Mouse (Mus musculus) forebrain, postnatal 0 days (tissue): ENCODE measurements around the gene Usp40. TPM values are rescaled to one million over a fixed set of nuclear protein-coding genes. Genes with fewer than 3 reads are reported as not detected.

Source experiments
- ATAC-seq: fragments of 200-750 bp; cut with Nextera tagmentation; 2 replicates; pipeline ENCODE4 v1.8.0; 2017; ENCODE audit warnings: mild to moderate bottlenecking, moderate library complexity
- DNase-seq: peaks from one replicate; pipeline ENCODE4 v3.0.0-alpha.2; 2015
- H3K27ac ChIP-seq: fragments of 300-500 bp; sonication (generic); 2 replicates; pipeline ENCODE4 v1.5.1; 2014; ENCODE audit warnings: low read depth, mild to moderate bottlenecking, antibody characterized with exemption, low read length, moderate library complexity, mixed read lengths
- H3K27me3 ChIP-seq: fragments of 300-500 bp; sonication (generic); 2 replicates; pipeline ENCODE4 v1.6.1; 2014; ENCODE audit warnings: mild to moderate bottlenecking, low read length, mixed read lengths; ENCODE audit not compliant: insufficient read depth
- H3K36me3 ChIP-seq: fragments of 300-500 bp; sonication (generic); 2 replicates; pipeline ENCODE4 v1.6.1; 2014; ENCODE audit warnings: mild to moderate bottlenecking, moderate library complexity; ENCODE audit not compliant: insufficient read depth
- H3K4me1 ChIP-seq: fragments of 300-500 bp; sonication (generic); 2 replicates; pipeline ENCODE4 v1.6.1; 2014; ENCODE audit warnings: antibody characterized with exemption; ENCODE audit not compliant: insufficient read depth
- H3K4me2 ChIP-seq: fragments of 300-500 bp; sonication (generic); 2 replicates; pipeline ENCODE4 v1.6.1; 2014; ENCODE audit warnings: low read depth, mild to moderate bottlenecking, moderate library complexity
- H3K4me3 ChIP-seq: fragments of 300-500 bp; sonication (generic); 2 replicates; pipeline ENCODE4 v1.5.1; 2014; ENCODE audit warnings: low read depth, low read length, mixed read lengths
- H3K9ac ChIP-seq: fragments of 300-500 bp; sonication (generic); 2 replicates; pipeline ENCODE4 v1.6.1; 2014; ENCODE audit warnings: mild to moderate bottlenecking
- H3K9me3 ChIP-seq: fragments of 300-500 bp; sonication (generic); 2 replicates; pipeline ENCODE4 v1.6.1; 2016; ENCODE audit warnings: low read length
- CTCF ChIP-seq: sonication (generic); IDR thresholded peaks from 2 replicates; pipeline ENCODE4 v1.5.1; 2016; ENCODE audit warnings: antibody characterized with exemption, control low read depth, low read depth
- WGBS: fragments of 180-500 bp; shearing (Covaris S2); extraction: QIAGEN DNeasy Blood & Tissue Kit; methylation state at CpG from one replicate; pipeline ENCODE4 v1.1.7; 2014; 5-methylcytosine and 5-hydroxymethylcytosine counted together
- polyA plus RNA-seq: library from polyadenylated mRNA; unstranded; fragments of >200 nt; fragmentation: Nextera tagmentation; extraction: Ambion mirVana; gene quantifications from 2 replicates; pipeline ENCODE4 v1.2.1, GENCODE M21; 2015
- total RNA-seq: library from RNA; depleted of rRNA; stranded (reverse); fragments of >200 nt; gene quantifications from 2 replicates; pipeline ENCODE4 v1.2.3, GENCODE M21; 2014

The Usp40 gene
- total and polyA plus RNA-seq, 2 experiments from 2014 or later, result 8.0 to 19.0 TPM

DNA sequence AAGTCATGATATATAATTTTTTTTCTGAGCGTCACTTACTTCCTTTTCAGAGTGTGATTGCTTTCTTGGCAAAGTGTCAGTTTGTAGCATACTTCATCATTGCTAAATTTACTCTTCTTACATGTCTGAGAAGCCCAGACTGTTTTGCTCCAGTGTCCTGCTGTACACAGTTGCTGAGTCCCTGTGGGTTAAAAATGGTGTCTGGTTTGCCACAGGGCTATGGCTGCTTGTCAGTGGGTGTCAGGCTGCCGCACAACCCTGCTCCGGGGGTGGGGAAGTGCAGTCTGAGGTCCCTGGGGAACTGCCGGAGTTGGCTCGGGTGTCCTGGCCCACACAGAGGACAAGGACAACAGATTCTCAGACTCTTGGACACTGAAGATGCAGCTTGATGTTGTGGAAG, 75.3 kb downstream of the Usp40 start:
- no peaks in the 10 kb centered on the region for H3K27me3 ChIP-seq
- H3K4me2 ChIP-seq, result no peak overlapping the region
- WGBS, result 80% methylated on average over 5 of the region's 5 CpGs
- H3K9ac ChIP-seq, result no peak overlapping the region
- no peaks in the 10 kb centered on the region for H3K9me3 ChIP-seq
- peak overlapping the region; percentile 35; the same call in 1 of the 2 replicates for H3K27ac ChIP-seq
- H3K36me3 ChIP-seq, result peaks cover 32% of the 10 kb centered on the region
- peak; percentile 48 for DNase-seq
- no peaks in the 10 kb centered on the region for H3K4me1 ChIP-seq
- peak; percentile 75 for ATAC-seq
- no peak overlapping the region for H3K4me3 ChIP-seq
- TF ChIP-seq CTCF, result no peak

DNA sequence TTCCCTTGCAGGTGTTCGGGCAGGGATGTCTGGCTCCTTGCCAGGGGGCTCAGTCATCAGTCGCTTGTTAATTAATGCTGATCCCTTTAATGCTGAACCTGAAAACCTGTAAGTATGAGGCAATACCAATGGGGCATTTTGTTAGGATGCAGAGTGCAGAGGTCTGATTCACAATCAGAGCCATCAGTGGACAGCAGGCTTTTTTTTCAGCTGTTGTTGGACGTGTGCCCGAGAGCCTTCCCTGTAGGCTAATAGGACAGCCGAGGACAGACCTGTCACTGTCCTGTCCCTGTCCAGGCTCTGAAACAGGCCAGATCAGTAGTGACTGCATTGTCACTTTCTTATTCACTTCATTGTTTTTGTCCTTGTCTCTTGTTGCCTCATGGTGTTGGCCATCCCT, 78.6 kb downstream of the Usp40 start:
- Histone ChIP-seq H3K9me3 (no peaks in the 10 kb centered on the region), H3K27me3 (no peaks in the 10 kb centered on the region), H3K4me2 (no peak overlapping the region), H3K36me3 (peaks cover 45% of the 10 kb centered on the region), H3K27ac (no peak overlapping the region), H3K9ac (no peak overlapping the region), H3K4me1 (no peaks in the 10 kb centered on the region), H3K4me3 (no peak overlapping the region)
- DNase-seq, result no peak
- 32% methylated on average over 5 of the region's 5 CpGs for WGBS
- TF ChIP-seq CTCF, result no peak
- peak; percentile 19; the same call in 1 of the 2 replicates for ATAC-seq

DNA sequence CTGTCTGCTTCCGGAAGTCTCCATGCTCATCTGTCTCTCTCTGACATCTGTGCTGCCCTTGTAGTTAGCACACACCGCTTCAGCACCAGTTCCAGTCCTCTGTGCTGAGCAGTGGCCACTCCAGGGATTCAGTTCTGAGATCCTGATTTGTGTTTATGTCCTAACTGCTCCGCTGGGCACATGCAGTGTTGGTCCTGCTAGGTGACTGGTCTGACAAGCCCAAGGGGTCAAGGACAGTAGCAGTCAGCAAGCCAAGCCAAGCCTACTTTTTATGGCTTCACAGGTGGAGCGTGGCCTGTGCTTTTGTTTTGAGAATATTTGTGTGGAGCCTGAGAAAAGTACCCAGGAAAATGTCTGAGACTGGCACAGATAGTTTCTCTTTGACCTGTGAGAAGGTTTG, 83.5 kb downstream of the Usp40 start:
- DNase-seq, result no peak
- Histone ChIP-seq H3K9me3 (no peaks in the 10 kb centered on the region), H3K36me3 (peaks cover 42% of the 10 kb centered on the region), H3K4me2 (no peak overlapping the region), H3K4me1 (no peaks in the 10 kb centered on the region), H3K4me3 (no peak overlapping the region), H3K27ac (no peak overlapping the region), H3K9ac (no peak overlapping the region), H3K27me3 (no peaks in the 10 kb centered on the region)
- WGBS, result 95% methylated on average over 4 of the region's 4 CpGs
- no peak for TF ChIP-seq CTCF
- no peak for ATAC-seq

DNA sequence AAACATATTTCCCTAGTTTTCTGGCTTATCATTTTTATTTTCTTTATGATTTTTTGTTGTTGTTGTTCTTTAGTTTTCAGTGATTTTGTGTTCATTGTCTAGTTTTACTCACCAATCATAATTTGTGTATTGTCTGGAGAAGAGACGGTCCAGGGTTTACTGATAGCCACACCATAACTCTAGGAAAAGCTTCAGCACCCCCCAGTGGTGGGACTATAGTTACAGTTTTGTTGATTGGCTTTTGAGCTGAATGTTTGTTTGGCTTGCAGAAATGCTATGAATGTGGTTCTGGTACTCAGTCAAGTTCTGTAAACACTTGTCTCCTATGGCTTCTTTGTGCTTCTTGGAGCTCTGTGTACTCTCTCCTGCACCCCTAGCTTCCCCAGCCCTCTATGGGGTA, 85.7 kb downstream of the Usp40 start:
- Histone ChIP-seq H3K9me3 (no peaks in the 10 kb centered on the region), H3K27ac (no peak overlapping the region), H3K4me1 (no peaks in the 10 kb centered on the region), H3K4me2 (no peak overlapping the region), H3K27me3 (no peaks in the 10 kb centered on the region), H3K4me3 (no peak overlapping the region), H3K9ac (no peak overlapping the region), H3K36me3 (peaks cover 50% of the 10 kb centered on the region)
- TF ChIP-seq CTCF, result peak; percentile 59
- 46% methylated on average over 1 of the region's 1 CpGs for WGBS
- DNase-seq (peak; percentile 42), ATAC-seq (no peak)

DNA sequence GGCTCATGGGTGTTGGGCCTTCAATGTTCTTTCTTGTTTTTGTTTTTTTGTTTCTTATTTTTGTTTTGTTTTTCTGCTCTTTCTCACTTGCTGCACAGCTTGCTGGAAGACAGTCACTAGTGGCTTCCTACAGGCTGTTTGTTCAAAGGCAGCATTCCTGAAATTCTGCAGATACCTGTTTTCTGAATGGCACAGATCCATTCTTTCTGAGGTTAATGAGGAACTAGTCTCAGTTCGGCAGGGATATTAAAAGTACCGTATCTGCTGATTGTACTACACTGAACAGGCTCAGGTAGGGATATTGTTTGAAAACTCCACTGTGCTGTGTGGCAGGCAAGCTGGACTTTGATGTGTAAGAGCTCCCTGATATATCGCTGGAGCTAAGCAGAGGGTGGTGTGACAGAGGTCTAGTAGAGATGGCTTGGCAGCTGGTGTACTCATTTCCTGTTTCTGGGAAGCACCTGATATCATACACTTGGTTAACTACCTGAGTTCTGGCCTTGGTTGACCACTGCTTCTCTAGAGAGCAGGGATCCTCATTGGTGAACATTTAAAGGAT, 88.2 kb downstream of the Usp40 start:
- DNase-seq, result no peak
- no peaks in the 10 kb centered on the region for H3K9me3 ChIP-seq
- H3K36me3 ChIP-seq, result peaks cover 32% of the 10 kb centered on the region
- TF ChIP-seq CTCF, result no peak
- no peak overlapping the region for H3K9ac ChIP-seq
- H3K27me3 ChIP-seq, result no peaks in the 10 kb centered on the region
- ATAC-seq, result no peak
- no peaks in the 10 kb centered on the region for H3K4me1 ChIP-seq
- no peak overlapping the region for H3K27ac ChIP-seq
- H3K4me2 ChIP-seq, result no peak overlapping the region
- no peak overlapping the region for H3K4me3 ChIP-seq
- WGBS, result 85% methylated on average over 3 of the region's 3 CpGs

DNA sequence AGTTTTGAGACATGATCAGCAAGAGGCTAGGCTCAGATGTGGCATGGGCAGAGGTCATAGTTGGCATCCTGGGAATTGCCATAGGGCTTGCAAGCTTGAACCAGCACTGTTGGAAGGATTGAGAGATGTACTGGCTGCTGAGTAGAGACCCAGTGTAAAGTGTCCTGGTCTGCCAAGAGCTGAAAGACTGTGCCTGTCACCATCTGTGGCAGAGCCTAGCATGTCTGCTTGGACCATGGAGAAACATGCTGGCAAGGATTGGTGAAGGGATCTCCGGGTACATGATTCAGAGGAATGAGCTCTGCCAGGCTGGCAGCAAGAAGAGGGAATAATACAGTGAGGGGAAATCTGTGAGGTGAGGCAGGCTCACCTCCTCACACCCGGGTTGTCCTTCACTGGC, 90.3 kb downstream of the Usp40 start:
- TF ChIP-seq CTCF, result no peak
- H3K36me3 ChIP-seq, result peaks cover 16% of the 10 kb centered on the region
- WGBS, result 82% methylated on average over 2 of the region's 2 CpGs
- H3K27me3 ChIP-seq, result no peaks in the 10 kb centered on the region
- no peak overlapping the region for H3K4me3 ChIP-seq
- no peak overlapping the region for H3K9ac ChIP-seq
- no peak overlapping the region for H3K4me2 ChIP-seq
- no peak overlapping the region for H3K27ac ChIP-seq
- no peaks in the 10 kb centered on the region for H3K9me3 ChIP-seq
- DNase-seq (no peak), ATAC-seq (peak; percentile 76)
- H3K4me1 ChIP-seq, result no peaks in the 10 kb centered on the region

DNA sequence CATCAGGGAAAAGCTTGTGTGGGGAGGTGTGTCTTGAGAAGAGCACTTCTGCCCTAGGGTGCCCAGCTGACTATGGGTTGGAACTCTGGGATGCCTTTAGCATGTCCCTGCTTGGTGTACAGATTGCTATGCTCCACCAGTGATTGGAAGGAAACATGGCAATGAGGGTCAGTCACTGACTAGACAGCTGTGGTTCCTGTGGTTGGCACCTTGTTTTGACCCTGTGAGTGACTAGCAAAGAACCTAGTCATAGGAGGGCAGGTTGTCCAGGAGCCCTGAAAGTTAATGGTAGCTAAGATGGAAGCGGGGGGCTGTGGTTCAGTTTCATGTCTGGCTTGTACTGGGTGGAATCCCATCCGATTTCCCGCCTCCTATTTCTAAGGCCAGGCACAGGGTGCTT, 91.0 kb downstream of the Usp40 start:
- WGBS, result 100% methylated on average over 3 of the region's 3 CpGs
- H3K9me3 ChIP-seq, result no peaks in the 10 kb centered on the region
- H3K4me1 ChIP-seq, result no peaks in the 10 kb centered on the region
- H3K27ac ChIP-seq, result no peak overlapping the region
- H3K4me2 ChIP-seq, result no peak overlapping the region
- ATAC-seq (no peak), DNase-seq (no peak)
- H3K9ac ChIP-seq, result no peak overlapping the region
- H3K4me3 ChIP-seq, result no peak overlapping the region
- peaks cover 16% of the 10 kb centered on the region for H3K36me3 ChIP-seq
- H3K27me3 ChIP-seq, result no peaks in the 10 kb centered on the region
- no peak for TF ChIP-seq CTCF

DNA sequence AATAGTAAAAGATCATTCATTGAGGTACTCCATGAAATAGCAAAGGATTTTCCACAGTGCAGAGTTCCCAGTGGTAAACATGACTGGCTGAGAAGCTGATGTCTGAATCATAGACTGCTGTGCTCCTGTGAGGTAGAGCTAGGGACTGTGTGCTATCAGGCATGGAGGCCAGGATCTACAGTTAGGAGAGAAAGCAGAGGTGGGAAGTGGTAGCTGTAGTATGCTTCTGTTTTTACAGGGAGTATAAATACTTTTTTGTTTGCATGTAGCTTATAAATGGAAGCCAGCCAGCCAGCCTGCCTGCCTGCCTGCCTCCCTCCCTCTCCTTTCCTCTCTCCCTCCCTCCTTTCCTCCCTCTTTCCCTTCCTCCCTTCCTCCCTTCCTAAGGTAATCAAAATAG, 95.0 kb downstream of the Usp40 start:
- no peak for TF ChIP-seq CTCF
- DNase-seq (no peak), ATAC-seq (no peak)

More for the DNA sequence above, 95.0 kb downstream of the Usp40 start:
- H3K4me1 ChIP-seq, result 0 out of 2 replicates have a peak, but pooled peaks cover 3% of the 10 kb centered on the region
- H3K36me3 ChIP-seq, result peaks cover 10% of the 10 kb centered on the region
- H3K9ac ChIP-seq, result no peak overlapping the region
- no peaks in the 10 kb centered on the region for H3K9me3 ChIP-seq
- no peak overlapping the region for H3K27ac ChIP-seq
- no peaks in the 10 kb centered on the region for H3K27me3 ChIP-seq
- no peak overlapping the region for H3K4me2 ChIP-seq
- H3K4me3 ChIP-seq, result no peak overlapping the region
